Mouse (Mus musculus): ENCODE results near the gene Npcd.

- TF ChIP-seq CTCF (IDR thresholded peaks at IDR 0.05; ENCODE audit: low read depth): no peak
- no peak for TF ChIP-seq EP300 (optimal IDR thresholded peaks at IDR 0.05)
These were observed 43.9 kb downstream of the Npcd start for GRCm38 (mm10) chr15:79790111-79790510.

All from stomach, postnatal 0 days (tissue).